Mouse (Mus musculus): Measurements from ENCODE around the gene Tbx21.

GRCm38 (mm10) chr11:97103163-97104090 lies 11.7 kb downstream of the Tbx21 start:
- TF ChIP-seq POLR2A (IDR thresholded peaks at IDR 0.05; ENCODE audit: control insufficient read depth, low read depth, low read length): no peak
- no peak for TF ChIP-seq CTCF (IDR thresholded peaks at IDR 0.05; ENCODE audit: control insufficient read depth, insufficient read depth, insufficient replicate concordance, low read depth, low read length)
